In the genomic region with DNA sequence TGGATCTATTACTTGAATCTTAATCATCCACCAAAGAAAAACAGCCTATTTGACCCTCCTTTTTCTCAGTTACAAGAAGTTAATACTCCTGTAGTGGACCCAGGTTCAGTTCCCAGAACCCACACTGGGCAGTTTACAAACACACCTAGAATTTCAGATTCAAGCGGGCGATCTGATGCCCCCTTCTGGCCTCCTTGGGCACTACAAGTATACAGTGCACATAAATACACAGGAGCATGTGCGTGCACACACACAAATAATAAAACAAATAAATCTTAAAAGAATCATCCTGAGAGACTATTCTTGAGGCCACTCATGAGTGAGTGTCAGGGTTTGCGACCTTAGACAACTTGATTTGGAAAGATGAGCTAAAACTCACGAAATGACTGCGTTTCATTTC, we compare ENCODE assay signal across 15 mouse cellular contexts.
DNase-seq lines count a peak whose midpoint lies in the region; ATAC-seq lines count a peak whose summit lies in the region.
"Had no signal": no experiment of that assay in that cellular context is flagged by ENCODE, and none has a peak within 500 bp of the region (broad histone marks: within the 10 kb centered on the region; RNA-seq: fewer than 3 reads in every experiment).

No protein-coding gene starts in this region.

- no peaks in the 10 kb centered on the region for H3K27me3 ChIP-seq in hindbrain, embryonic 10.5 days (ENCODE audit: insufficient read depth, poor library complexity, severe bottlenecking)
- no peaks in the 10 kb centered on the region for H3K27me3 ChIP-seq in hindbrain, embryonic 16.5 days (replicated peaks; ENCODE audit: control insufficient read depth, insufficient read depth, low read length)
- H3K27me3 ChIP-seq in midbrain, embryonic 12.5 days: no peaks in the 10 kb centered on the region
- no peaks in the 10 kb centered on the region for H3K27me3 ChIP-seq in midbrain, embryonic 11.5 days (ENCODE audit: control insufficient read depth, insufficient read depth, low read length)
- no peaks in the 10 kb centered on the region for H3K27me3 ChIP-seq in midbrain, embryonic 15.5 days (replicated peaks)
- no peaks in the 10 kb centered on the region for H3K27me3 ChIP-seq in embryonic facial prominence, embryonic 10.5 days (replicated peaks; ENCODE audit: low read depth, poor library complexity, severe bottlenecking)
- H3K27me3 ChIP-seq: embryonic facial prominence, embryonic 12.5 days had no signal

- no peaks in the 10 kb centered on the region for H3K36me3 ChIP-seq in hindbrain, embryonic 10.5 days
- no peaks in the 10 kb centered on the region for H3K36me3 ChIP-seq in hindbrain, embryonic 16.5 days (ENCODE audit: control insufficient read depth, insufficient read depth, low read length)
- no peaks in the 10 kb centered on the region for H3K36me3 ChIP-seq in midbrain, embryonic 12.5 days
- no peaks in the 10 kb centered on the region for H3K36me3 ChIP-seq in midbrain, embryonic 11.5 days (ENCODE audit: control insufficient read depth, insufficient read depth, low read length)
- H3K36me3 ChIP-seq in midbrain, embryonic 15.5 days (replicated peaks): no peaks in the 10 kb centered on the region
- no peaks in the 10 kb centered on the region for H3K36me3 ChIP-seq in embryonic facial prominence, embryonic 10.5 days (replicated peaks)
- H3K36me3 ChIP-seq: embryonic facial prominence, embryonic 12.5 days; heart, embryonic 10.5 days had no signal

- no peaks in the 10 kb centered on the region for H3K9me3 ChIP-seq in hindbrain, embryonic 10.5 days
- H3K9me3 ChIP-seq in hindbrain, embryonic 16.5 days (ENCODE audit: control insufficient read depth, low read length): no peaks in the 10 kb centered on the region
- no peaks in the 10 kb centered on the region for H3K9me3 ChIP-seq in midbrain, embryonic 12.5 days
- H3K9me3 ChIP-seq in midbrain, embryonic 11.5 days (ENCODE audit: control insufficient read depth, low read length): no peaks in the 10 kb centered on the region; the same call in 1 of the 2 replicates
- no peaks in the 10 kb centered on the region for H3K9me3 ChIP-seq in midbrain, embryonic 15.5 days
- no peaks in the 10 kb centered on the region for H3K9me3 ChIP-seq in embryonic facial prominence, embryonic 10.5 days
- H3K9me3 ChIP-seq: embryonic facial prominence, embryonic 12.5 days; heart, embryonic 10.5 days had no signal

- ATAC-seq in hindbrain, embryonic 16.5 days: no peak
- ATAC-seq in midbrain, embryonic 12.5 days (ENCODE audit: low FRiP score, low read depth): peak; percentile 23; the same call in 1 of the 2 replicates
- ATAC-seq in midbrain, embryonic 11.5 days (ENCODE audit: low FRiP score): no peak
- ATAC-seq in midbrain, embryonic 15.5 days (replicated peaks): no peak
- ATAC-seq in erythroblast, adult 5-6 weeks (replicated peaks; ENCODE audit: low FRiP score, poor library complexity, severe bottlenecking): no peak

- no peak for DNase-seq in hindbrain, embryonic 10.5 days (ENCODE audit: low spot score)
- no peak for DNase-seq in midbrain, embryonic 11.5 days (ENCODE audit: low spot score, missing footprints)
- DNase-seq in ZHBTc4 (ENCODE audit: low read depth, low spot score): peak; percentile 74
- no peak for DNase-seq in embryonic facial prominence, embryonic 10.5 days (ENCODE audit: low spot score)
- DNase-seq: adrenal gland, adult 2 months; kidney, postnatal 4 days; left cerebral cortex, postnatal 4 days; right cerebral cortex, postnatal 25 days; thymus, postnatal 14 days had no signal

- WGBS in hindbrain, embryonic 10.5 days: 87% methylated on average over 6 of the region's 6 CpGs
- 84% methylated on average over 6 of the region's 6 CpGs for WGBS in hindbrain, embryonic 16.5 days
- 82% methylated on average over 6 of the region's 6 CpGs for WGBS in midbrain, embryonic 12.5 days
- 90% methylated on average over 6 of the region's 6 CpGs for WGBS in midbrain, embryonic 11.5 days
- WGBS in midbrain, embryonic 15.5 days: 82% methylated on average over 6 of the region's 6 CpGs
- WGBS in embryonic facial prominence, embryonic 10.5 days: 88% methylated on average over 6 of the region's 6 CpGs

- no peak overlapping the region for H3K4me3 ChIP-seq in hindbrain, embryonic 10.5 days
- no peak overlapping the region for H3K4me3 ChIP-seq in hindbrain, embryonic 16.5 days (ENCODE audit: low read length)
- no peak overlapping the region for H3K4me3 ChIP-seq in midbrain, embryonic 12.5 days
- no peak overlapping the region for H3K4me3 ChIP-seq in midbrain, embryonic 11.5 days (ENCODE audit: low read depth, low read length)
- no peak overlapping the region for H3K4me3 ChIP-seq in midbrain, embryonic 15.5 days
- H3K4me3 ChIP-seq in embryonic facial prominence, embryonic 10.5 days: no peak overlapping the region
- H3K4me3 ChIP-seq: embryonic facial prominence, embryonic 12.5 days; heart, embryonic 10.5 days had no signal

- no peak overlapping the region for H3K4me2 ChIP-seq in hindbrain, embryonic 16.5 days (ENCODE audit: low read length)
- H3K4me2 ChIP-seq in midbrain, embryonic 12.5 days (replicated peaks): no peak overlapping the region
- H3K4me2 ChIP-seq in midbrain, embryonic 11.5 days: no peak overlapping the region
- H3K4me2 ChIP-seq in midbrain, embryonic 15.5 days: no peak overlapping the region
- H3K4me2 ChIP-seq: embryonic facial prominence, embryonic 12.5 days had no signal

- peaks cover 10% of the 10 kb centered on the region for H3K4me1 ChIP-seq in hindbrain, embryonic 10.5 days (replicated peaks)
- no peaks in the 10 kb centered on the region; the same call in 1 of the 2 replicates for H3K4me1 ChIP-seq in hindbrain, embryonic 16.5 days (ENCODE audit: control insufficient read depth, insufficient read depth, low read depth, low read length)
- H3K4me1 ChIP-seq in midbrain, embryonic 12.5 days: peaks cover 15% of the 10 kb centered on the region
- H3K4me1 ChIP-seq in midbrain, embryonic 11.5 days (ENCODE audit: control insufficient read depth, insufficient read depth, low read length): peaks cover 9% of the 10 kb centered on the region
- H3K4me1 ChIP-seq in midbrain, embryonic 15.5 days: peaks cover 9% of the 10 kb centered on the region
- H3K4me1 ChIP-seq in embryonic facial prominence, embryonic 10.5 days: peaks cover 4% of the 10 kb centered on the region; the same call in 1 of the 2 replicates
- H3K4me1 ChIP-seq: embryonic facial prominence, embryonic 12.5 days; heart, embryonic 10.5 days had no signal

- peak overlapping the region; percentile 65; the same call in 1 of the 2 replicates for H3K27ac ChIP-seq in hindbrain, embryonic 10.5 days
- no peak overlapping the region for H3K27ac ChIP-seq in hindbrain, embryonic 16.5 days (ENCODE audit: low read depth, low read length)
- H3K27ac ChIP-seq in midbrain, embryonic 12.5 days (replicated peaks): peak overlapping the region; percentile 80
- H3K27ac ChIP-seq in midbrain, embryonic 11.5 days (ENCODE audit: low read depth, low read length): no peak overlapping the region; the same call in 1 of the 2 replicates
- H3K27ac ChIP-seq in midbrain, embryonic 15.5 days: peak overlapping the region; percentile 47
- H3K27ac ChIP-seq in embryonic facial prominence, embryonic 10.5 days (replicated peaks): no peak overlapping the region
- H3K27ac ChIP-seq: embryonic facial prominence, embryonic 12.5 days; heart, embryonic 10.5 days had no signal

- H3K9ac ChIP-seq in hindbrain, embryonic 16.5 days (ENCODE audit: low read depth, low read length): no peak overlapping the region
- H3K9ac ChIP-seq in midbrain, embryonic 12.5 days (replicated peaks): no peak overlapping the region
- no peak overlapping the region for H3K9ac ChIP-seq in midbrain, embryonic 11.5 days (ENCODE audit: low read length)
- no peak overlapping the region for H3K9ac ChIP-seq in midbrain, embryonic 15.5 days
- H3K9ac ChIP-seq: embryonic facial prominence, embryonic 12.5 days had no signal

Comparison
In these comparisons a context has a peak if more than half of its experiments do, and no peak if none do; other contexts are left out.
1. H3K27ac ChIP-seq: peak in hindbrain, embryonic 10.5 days (single experiment), midbrain, embryonic 12.5 days (single experiment) and midbrain, embryonic 15.5 days (single experiment); none in hindbrain, embryonic 16.5 days (single experiment), midbrain, embryonic 11.5 days (single experiment) and embryonic facial prominence, embryonic 10.5 days (single experiment).